Mouse (Mus musculus): ENCODE data around the gene Them7.

Them7 gene

DNA sequence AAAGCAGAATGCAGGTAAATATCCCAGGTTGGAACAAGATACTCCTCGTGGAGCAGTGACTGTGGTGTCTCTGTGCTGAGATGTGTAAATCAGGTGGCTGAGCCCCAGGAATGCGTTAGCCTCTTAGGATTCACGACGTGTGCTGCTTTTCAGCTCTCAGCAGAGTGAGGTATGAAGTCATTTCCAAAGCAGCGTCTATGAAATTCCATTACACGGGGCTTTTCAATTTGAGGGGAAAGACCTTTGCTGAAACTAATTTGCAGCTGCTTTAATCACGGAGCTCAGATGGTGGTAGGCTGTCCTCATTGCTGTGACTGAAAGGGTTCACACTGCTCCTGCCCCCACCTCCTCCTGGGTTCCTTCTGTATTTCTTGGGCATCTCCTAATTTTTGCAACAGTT, 87.9 kb downstream of the Them7 start:
- no peak for DNase-seq

- DNase-seq, result no peak
Observed at GRCm38 (mm10) chr2:105313077-105313476, 89.0 kb downstream of the Them7 start.

DNA sequence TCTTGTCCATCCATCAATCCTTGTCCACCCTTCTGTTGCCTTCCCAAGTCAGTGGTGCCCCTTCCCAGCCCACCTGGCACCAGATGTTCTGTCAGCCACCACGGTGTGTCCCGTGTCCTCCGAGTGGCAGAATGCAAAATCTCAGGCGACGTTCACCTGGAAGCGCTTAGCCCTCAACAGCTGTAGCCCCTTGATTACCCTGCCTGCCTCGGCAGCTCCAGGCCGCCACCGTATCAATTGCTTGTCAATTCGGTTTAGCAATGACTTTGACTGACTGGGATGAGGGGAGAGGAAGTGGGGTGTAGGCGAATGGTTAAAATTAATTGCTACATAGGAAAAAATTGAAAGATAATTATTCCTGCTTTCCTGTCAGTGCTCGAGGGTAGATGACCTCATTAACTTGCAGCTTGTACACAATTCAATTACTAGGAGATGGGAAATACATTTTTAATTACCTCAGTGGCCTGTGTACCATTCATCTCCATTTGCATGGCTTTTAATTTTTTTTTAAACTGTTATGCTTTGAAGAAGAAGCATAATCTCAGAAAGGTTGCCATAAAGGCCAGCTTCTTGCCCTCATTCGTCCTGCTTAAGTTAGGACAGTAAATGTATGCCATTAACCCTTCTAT, 93.5 kb downstream of the Them7 start:
- no peak for DNase-seq

DNA sequence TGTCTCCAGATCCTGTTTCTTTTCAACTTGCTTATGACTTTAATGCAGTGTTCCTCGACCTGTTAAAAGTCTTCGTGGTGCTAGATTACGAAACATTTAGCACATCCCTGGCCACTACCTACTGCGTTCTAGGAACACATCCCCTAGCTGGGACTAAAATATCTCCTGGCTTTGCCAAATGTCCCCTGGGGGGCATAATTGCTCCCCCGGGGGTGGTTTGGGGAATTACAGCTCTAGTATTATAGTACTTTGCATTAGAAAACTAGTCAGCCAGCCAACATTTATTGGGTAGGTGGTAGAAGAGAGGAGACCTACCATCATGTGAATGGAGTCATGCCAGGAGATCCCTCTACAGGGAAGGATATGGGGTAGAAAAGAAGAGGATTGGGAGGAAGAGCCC, 101.9 kb downstream of the Them7 start:
- DNase-seq, result no peak

DNA sequence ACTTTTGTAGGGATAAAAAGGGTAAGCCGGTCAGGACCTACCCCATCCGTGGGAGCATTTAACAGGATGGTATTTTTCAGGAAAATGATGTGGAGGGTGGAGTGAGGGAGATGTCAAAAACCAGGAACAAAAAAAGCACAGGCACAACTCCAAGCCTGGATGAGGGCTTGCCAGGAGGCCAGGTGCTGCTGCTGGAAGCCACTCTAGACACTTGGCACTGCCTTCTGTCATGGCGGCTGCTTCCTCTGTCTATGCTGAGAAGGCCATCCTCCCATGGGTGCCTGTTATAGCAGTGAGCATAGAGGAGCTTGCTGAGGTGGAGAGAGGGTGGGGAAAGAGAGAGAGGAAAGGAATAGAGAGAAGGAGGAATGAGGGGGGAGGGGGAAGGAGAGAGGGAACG, 105.9 kb downstream of the Them7 start:
- peak; percentile 91 for DNase-seq

GRCm38 (mm10) chr2:105333107-105333506, 109.0 kb downstream of the Them7 start:
- no peak for DNase-seq

DNA sequence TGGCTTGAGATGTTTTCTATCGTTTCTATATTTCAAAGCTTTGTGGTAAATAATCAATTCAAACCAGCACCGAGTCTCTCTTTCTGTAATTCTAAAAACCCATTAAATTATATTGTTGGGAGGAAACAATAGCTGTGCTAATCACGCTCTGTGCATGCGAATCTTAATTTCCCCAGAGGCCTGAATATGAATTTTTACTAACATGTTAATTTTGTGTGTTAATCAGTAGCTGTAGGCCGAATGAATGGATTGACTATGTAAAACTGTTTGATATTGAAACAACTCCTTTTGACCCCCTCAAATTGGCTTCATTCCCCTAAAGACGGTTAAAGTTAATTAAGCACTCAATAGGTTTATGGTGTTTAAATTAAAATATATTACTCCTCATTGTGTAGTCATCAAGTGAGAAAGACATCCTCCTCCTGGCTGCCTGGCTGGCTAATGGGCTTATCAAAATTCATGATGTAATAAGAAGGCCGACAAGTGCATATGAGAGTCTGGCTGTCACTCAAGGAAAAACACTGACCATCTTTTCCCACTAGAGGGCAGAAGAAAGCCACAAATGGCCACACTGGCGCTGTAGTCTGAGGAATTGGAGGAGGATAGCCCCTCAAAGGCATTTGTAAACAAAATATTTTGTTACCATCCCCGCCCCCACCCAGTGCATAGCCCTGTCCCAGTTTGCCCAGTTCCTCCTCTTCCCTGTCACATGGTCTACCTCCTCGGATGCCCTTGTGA, 110.0 kb downstream of the Them7 start:
- peak; percentile 36 for DNase-seq

- DNase-seq, result no peak
Observed at GRCm38 (mm10) chr2:105335661-105336060, 111.5 kb downstream of the Them7 start.

GRCm38 (mm10) chr2:105336314-105337027, 112.4 kb downstream of the Them7 start:
- no peak for DNase-seq

DNA sequence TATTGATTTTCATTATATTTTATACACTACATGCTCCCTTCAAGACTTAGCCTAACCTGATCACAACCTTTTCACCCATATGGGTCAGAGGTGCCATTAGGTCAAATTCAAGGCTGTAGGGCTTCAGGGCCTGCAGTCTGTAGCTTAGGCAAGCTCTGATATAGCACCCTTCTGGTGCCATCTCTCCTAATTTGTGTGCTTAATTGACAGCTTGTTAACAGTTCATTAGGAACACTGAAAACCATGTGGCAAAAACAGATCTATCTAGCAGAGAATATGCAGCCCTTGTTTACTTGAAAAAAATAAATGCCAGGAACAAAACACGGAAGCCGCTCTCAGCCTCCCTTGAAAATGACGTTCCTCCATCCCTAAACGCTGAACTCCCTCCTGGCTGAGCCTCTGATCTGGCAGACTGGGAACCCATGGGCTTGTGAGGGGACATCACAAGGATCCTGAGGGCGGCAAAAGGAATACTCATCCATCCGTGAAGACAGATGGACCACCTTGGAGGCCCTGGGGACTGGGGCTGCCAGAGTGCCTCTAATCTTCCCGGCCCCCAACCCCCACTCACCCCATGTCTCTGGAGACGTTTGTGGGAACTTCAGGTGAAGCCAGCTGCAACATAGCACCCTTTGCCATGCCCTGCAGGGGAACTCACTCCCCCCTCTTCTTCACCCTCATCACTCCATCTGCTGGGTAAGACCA, 113.2 kb downstream of the Them7 start:
- DNase-seq, result no peak

DNA sequence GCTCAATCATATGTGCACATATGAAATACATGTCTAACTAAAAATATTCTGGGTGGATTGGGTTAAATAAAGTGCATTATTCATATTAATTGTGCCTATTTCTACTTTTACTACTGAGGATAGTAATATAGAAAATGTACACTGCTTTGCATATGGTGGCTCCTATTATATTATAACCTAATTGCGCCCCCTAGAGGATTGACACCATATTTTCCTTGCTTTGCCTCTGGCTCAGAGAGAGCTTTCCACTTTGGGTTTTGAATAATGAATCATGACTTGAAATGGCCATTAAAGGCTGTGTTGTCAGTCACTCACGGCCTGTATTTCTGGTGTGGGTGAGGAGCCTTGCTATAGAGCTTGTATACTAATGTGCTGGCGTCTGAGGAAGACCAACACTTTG, 115.9 kb downstream of the Them7 start:
- DNase-seq, result no peak

- DNase-seq, result no peak
Observed at GRCm38 (mm10) chr2:105348886-105349285, 124.8 kb downstream of the Them7 start.

GRCm38 (mm10) chr2:105356791-105357190, 132.7 kb downstream of the Them7 start:
- no peak for DNase-seq

GRCm38 (mm10) chr2:105358040-105358439, 133.9 kb downstream of the Them7 start:
- no peak for DNase-seq

GRCm38 (mm10) chr2:105367623-105368022, 143.5 kb downstream of the Them7 start:
- DNase-seq, result no peak

DNA sequence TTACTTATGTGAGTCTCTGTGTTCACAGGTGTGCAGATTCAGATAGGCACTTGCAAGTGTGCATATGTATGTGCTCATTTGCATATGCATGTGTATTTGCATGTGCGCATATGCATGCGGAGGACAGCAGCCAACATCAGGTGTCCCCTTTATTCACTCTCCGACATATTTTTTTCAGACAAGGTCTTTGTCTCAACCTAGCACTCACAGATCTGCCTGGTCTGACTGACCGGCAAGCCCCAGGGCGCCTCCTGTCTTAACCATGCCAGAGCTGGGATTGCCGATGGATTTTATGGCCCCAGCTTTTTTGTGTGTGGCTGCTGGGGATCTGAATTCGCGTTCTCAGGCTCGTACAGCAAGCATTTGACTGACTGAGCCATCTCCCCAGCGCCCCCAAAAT, 146.1 kb downstream of the Them7 start:
- DNase-seq, result no peak

GRCm38 (mm10) chr2:105370698-105371097, 146.6 kb downstream of the Them7 start:
- DNase-seq, result no peak

- DNase-seq, result no peak
Observed at GRCm38 (mm10) chr2:105372156-105372555, 148.0 kb downstream of the Them7 start.

DNA sequence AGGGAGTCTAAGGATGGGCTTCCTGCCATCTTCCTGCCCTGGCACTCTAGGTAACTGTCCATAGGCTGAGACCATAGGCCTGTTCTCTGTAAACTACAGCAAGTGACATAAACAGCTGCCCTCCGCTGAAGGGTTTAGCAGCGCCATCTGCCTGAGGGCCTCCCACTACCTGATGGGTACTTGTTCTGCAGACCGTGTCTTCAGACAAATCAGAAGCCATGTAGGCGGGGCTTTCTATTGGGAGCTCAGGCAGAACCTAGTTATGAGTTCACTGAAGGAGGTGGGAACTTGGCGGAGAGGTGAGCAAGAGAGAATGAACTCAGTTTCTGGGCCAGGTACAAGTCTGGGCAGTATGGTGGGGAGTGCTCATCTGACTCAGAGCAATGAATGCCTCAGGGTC, 148.6 kb downstream of the Them7 start:
- no peak for DNase-seq

- DNase-seq, result no peak
Observed at GRCm38 (mm10) chr2:105373658-105374057, 149.5 kb downstream of the Them7 start.

DNA sequence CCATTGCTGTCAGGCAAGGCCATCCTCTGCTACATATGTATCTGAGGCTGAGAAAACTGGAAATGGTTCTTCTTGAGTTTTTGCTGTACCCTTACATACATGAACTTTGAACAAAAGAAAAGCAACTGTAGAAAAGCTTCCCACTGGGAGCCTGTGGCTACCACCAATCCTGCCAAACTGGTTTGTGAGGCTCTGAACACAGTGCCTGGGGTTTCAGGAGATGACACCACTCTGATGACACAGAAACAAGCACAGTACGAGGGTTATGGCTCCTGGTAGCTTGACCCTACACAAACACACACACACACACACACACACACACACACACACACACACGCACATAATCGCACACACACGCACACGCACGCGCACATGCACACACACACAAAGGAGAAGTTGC, 151.1 kb downstream of the Them7 start:
- DNase-seq, result no peak

DNA sequence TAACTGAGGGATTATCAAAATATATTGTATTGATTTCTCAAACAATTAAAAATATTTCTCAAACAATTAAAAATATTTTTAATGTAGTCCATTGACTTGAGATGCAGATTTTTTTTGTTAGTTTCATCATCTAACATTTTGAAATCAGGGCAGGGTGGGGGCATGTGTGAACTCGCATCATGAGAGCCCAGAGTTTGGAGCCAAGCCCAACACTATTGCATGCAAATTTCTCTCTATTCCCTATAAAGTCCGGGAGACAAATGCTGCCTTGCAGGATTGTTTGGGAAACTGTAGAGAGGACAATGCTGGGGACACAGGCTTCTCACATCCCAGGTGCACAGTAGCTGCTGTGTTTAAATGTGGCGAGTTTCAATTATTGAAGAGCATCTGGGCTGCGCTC, 151.6 kb downstream of the Them7 start:
- DNase-seq, result no peak

GRCm38 (mm10) chr2:105379682-105380081, 155.6 kb downstream of the Them7 start:
- no peak for DNase-seq

Data from cerebellum, adult 9-11 months (tissue).